Mouse (Mus musculus) MEL (cell line): ENCODE measurements around the gene Fgr. TPM values are rescaled to one million over a fixed set of nuclear protein-coding genes. Genes with fewer than 3 reads are reported as not detected.

Experiments used
- DNase-seq: peaks from one replicate; pipeline ENCODE4 v3.0.0; 2011; ENCODE audit warnings: low read depth, low spot score
- H3K27ac ChIP-seq: 2 replicates; pipeline ENCODE4 v1.5.1; 2012; ENCODE audit warnings: low read depth, mild to moderate bottlenecking, control low read depth, low read length, moderate library complexity; ENCODE audit not compliant: control insufficient read depth
- H3K27me3 ChIP-seq, 2 experiments: fragments of 150-350 bp in 1 of 2; sonication (generic) in 1 of 2; 2 replicates each; pipeline ENCODE4 v1.6.1; 2012; ENCODE audit warnings: low read length in 2 of 2, mild to moderate bottlenecking in 2 of 2, improper control_type of control experiment in 1 of 2, moderate library complexity in 1 of 2; ENCODE audit not compliant: insufficient read depth in 2 of 2, control insufficient read depth in 1 of 2
- H3K36me3 ChIP-seq, 2 experiments: 2 replicates each; pipeline ENCODE4 v1.6.1; 2012 to 2014; ENCODE audit warnings: low read length in 2 of 2, improper control_type of control experiment in 1 of 2, inconsistent platforms in 1 of 2, mild to moderate bottlenecking in 1 of 2; ENCODE audit not compliant: insufficient read depth in 2 of 2, control insufficient read depth in 1 of 2
- H3K4me1 ChIP-seq, 2 experiments: fragments of 150-350 bp in 1 of 2; sonication (generic) in 1 of 2; 2 replicates each; pipeline ENCODE4 v1.6.1; 2012; ENCODE audit warnings: low read length in 2 of 2, improper control_type of control experiment in 1 of 2, mild to moderate bottlenecking in 1 of 2; ENCODE audit not compliant: insufficient read depth in 2 of 2, control insufficient read depth in 1 of 2
- H3K4me3 ChIP-seq, 2 experiments: fragments of 150-350 bp in 1 of 2; sonication (generic) in 1 of 2; 2 replicates each; pipeline ENCODE4 v1.5.1; 2012; ENCODE audit warnings: low read depth in 2 of 2, low read length in 2 of 2, mild to moderate bottlenecking in 2 of 2, moderate library complexity in 2 of 2, control low read depth in 1 of 2, improper control_type of control experiment in 1 of 2; ENCODE audit not compliant: control insufficient read depth in 1 of 2, insufficient read depth in 1 of 2
- H3K79me2 ChIP-seq: 2 replicates; pipeline ENCODE4 v1.6.1; 2012; ENCODE audit warnings: mild to moderate bottlenecking, low read length, moderate library complexity; ENCODE audit not compliant: control insufficient read depth, poor library complexity, insufficient read depth
- H3K9ac ChIP-seq: 2 replicates; pipeline ENCODE4 v1.6.1; 2012; ENCODE audit warnings: low read depth, mild to moderate bottlenecking, control low read depth, low read length, moderate library complexity; ENCODE audit not compliant: control insufficient read depth, poor library complexity, severe bottlenecking
- H3K9me3 ChIP-seq: fragments of 150-350 bp; sonication (generic); replicated peaks from 2 replicates; pipeline ENCODE4 v1.6.1; 2012; ENCODE audit warnings: mild to moderate bottlenecking, low read length, improper control_type of control experiment, moderate library complexity; ENCODE audit not compliant: insufficient read depth
- CTCF ChIP-seq, 3 experiments: IDR thresholded peaks in 2 of 3; conservative IDR thresholded peaks in 1 of 3; 2 replicates each; pipeline ENCODE4 v1.5.1; 2011 to 2012; ENCODE audit warnings: low read length in 3 of 3, low read depth in 2 of 3, mild to moderate bottlenecking in 2 of 3, improper control_type of control experiment in 1 of 3, inconsistent platforms in 1 of 3, mixed read lengths in 1 of 3, moderate library complexity in 1 of 3; ENCODE audit not compliant: control insufficient read depth in 1 of 3, insufficient read depth in 1 of 3, poor library complexity in 1 of 3, severe bottlenecking in 1 of 3
- ETS1 ChIP-seq: IDR thresholded peaks from 2 replicates; pipeline ENCODE4 v1.6.1; 2012; ENCODE audit warnings: low read depth, mild to moderate bottlenecking, inconsistent platforms, low read length, improper control_type of control experiment, moderate library complexity
- GATA1 ChIP-seq: IDR thresholded peaks from 2 replicates; pipeline ENCODE4 v1.6.1; 2011; ENCODE audit warnings: low read depth, low read length, improper control_type of control experiment
- JUND ChIP-seq: IDR thresholded peaks from 2 replicates; pipeline ENCODE4 v1.6.1; 2011; ENCODE audit warnings: low read depth, mild to moderate bottlenecking, improper control_type of control experiment, low read length
- MAFK ChIP-seq: IDR thresholded peaks from 2 replicates; pipeline ENCODE4 v1.6.1; 2011; ENCODE audit warnings: low read depth, mild to moderate bottlenecking, low read length, improper control_type of control experiment, borderline replicate concordance
- MAZ ChIP-seq: IDR thresholded peaks from 2 replicates; pipeline ENCODE4 v1.6.1; 2012; ENCODE audit warnings: low read depth, mild to moderate bottlenecking, inconsistent platforms, low read length, improper control_type of control experiment
- MEF2A ChIP-seq: IDR thresholded peaks from 2 replicates; pipeline ENCODE4 v1.6.1; 2014; ENCODE audit warnings: low read depth, mild to moderate bottlenecking, inconsistent platforms, low read length, improper control_type of control experiment; ENCODE audit not compliant: poor library complexity, insufficient replicate concordance, severe bottlenecking; ENCODE audit errors: extremely low read depth
- NELFE ChIP-seq: IDR thresholded peaks from 2 replicates; pipeline ENCODE4 v1.6.1; 2011; ENCODE audit warnings: low read depth, low read length, improper control_type of control experiment
- RAD21 ChIP-seq: IDR thresholded peaks from 2 replicates; pipeline ENCODE4 v1.6.1; 2011; ENCODE audit warnings: mild to moderate bottlenecking, low read depth, low read length, improper control_type of control experiment
- RCOR1 ChIP-seq: IDR thresholded peaks from 2 replicates; pipeline ENCODE4 v1.6.1; 2012; ENCODE audit warnings: low read depth, mild to moderate bottlenecking, inconsistent platforms, low read length, improper control_type of control experiment
- TAL1 ChIP-seq: IDR thresholded peaks from 2 replicates; pipeline ENCODE4 v1.6.1; 2012; ENCODE audit warnings: mild to moderate bottlenecking, inconsistent platforms, low read length, moderate library complexity, mixed read lengths
- TCF12 ChIP-seq: IDR thresholded peaks from 2 replicates; pipeline ENCODE4 v1.6.1; 2014; ENCODE audit warnings: low read depth, mild to moderate bottlenecking, inconsistent platforms, low read length, improper control_type of control experiment, moderate library complexity
- UBTF ChIP-seq: IDR thresholded peaks from 2 replicates; pipeline ENCODE4 v1.6.1; 2012; ENCODE audit warnings: low read depth, mild to moderate bottlenecking, inconsistent platforms, low read length, improper control_type of control experiment, moderate library complexity, borderline replicate concordance; ENCODE audit not compliant: insufficient read depth
- ZNF384 ChIP-seq: IDR thresholded peaks from 2 replicates; pipeline ENCODE4 v1.6.1; 2012; ENCODE audit warnings: low read depth, mild to moderate bottlenecking, inconsistent platforms, low read length, improper control_type of control experiment
- polyA plus RNA-seq, 2 experiments: library from polyadenylated mRNA; stranded (reverse) in 1 of 2; unstranded in 1 of 2; fragments of >175 nt in 1 of 2; fragments of >200 nt in 1 of 2; gene quantifications; 2 replicates each; pipeline versions ENCODE4 v1.2.1 to v1.2.4; 2012; ENCODE audit warnings: low replicate concordance in 2 of 2, low read depth in 1 of 2; ENCODE audit not compliant: insufficient read length in 2 of 2, insufficient read depth in 1 of 2, missing spikeins in 1 of 2
- total RNA-seq: library from RNA; depleted of rRNA; stranded (reverse); fragments of 300-350 nt; gene quantifications from 2 replicates; pipeline ENCODE4 v1.2.3, GENCODE M21; 2012

Fgr gene
- total and polyA plus RNA-seq, 3 experiments = not detected

DNA sequence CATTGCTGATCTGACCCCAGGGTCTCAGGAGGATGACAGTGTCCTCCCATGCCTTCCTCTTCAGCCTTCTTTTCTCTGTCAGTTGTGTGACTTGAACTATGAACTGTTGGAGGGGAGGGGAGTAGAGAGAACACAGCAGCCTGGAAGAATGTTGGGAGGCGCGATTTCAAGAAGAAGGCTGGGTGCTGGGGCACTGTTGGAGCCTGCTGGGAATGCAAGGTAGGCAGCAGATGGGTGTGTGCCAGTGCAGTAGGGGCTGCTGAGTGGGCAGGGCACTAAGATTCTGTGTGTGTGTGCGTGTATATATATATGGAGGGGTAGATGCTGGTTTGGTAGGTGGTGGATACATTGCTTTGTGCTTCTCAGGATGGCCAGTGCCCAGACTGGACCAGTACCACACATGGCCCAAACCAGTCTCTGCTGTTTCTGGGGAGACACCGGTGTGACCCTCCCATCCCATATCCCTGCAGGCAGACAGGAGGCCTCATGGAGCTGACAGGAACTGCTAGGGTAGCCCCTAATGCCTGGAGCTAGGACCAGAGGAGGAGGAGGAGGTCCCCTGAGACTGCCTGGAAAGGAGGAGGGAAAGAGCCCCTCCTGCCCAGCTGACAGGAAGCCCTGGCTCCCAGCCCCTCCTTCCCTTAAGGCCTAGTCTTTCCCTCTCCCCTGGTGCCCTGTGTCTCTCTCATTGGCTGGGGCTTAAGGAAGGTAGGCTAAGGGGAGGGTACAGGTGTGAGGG is 43.0 kb downstream of the Fgr start:
- Histone ChIP-seq H3K4me1 (peaks cover 0 to 9% of the 10 kb centered on the region in 2 experiments; a peak in 1 of 4 replicates), H3K9me3 (no peaks in the 10 kb centered on the region), H3K4me3 (no peak overlapping the region), H3K27ac (no peak overlapping the region), H3K36me3 (peaks cover 0 to 6% of the 10 kb centered on the region in 2 experiments; a peak in 2 of 4 replicates), H3K9ac (no peak overlapping the region), H3K27me3 (no peaks in the 10 kb centered on the region), H3K79me2 (no peaks in the 10 kb centered on the region; the same call in 1 of the 2 replicates)
- TF ChIP-seq RCOR1 (no peak), GATA1 (no peak), TCF12 (no peak), CTCF (IDR thresholded peaks at IDR 0.05 in 2 of 3, conservative IDR thresholded peaks at IDR 0.05 in 1 of 3; ENCODE audit: control insufficient read depth in 1 of 3, insufficient read depth in 1 of 3, low read depth in 2 of 3, low read length in 3 of 3, poor library complexity in 1 of 3, severe bottlenecking in 1 of 3) (no peak), MAZ (no peak), ZNF384 (no peak), RAD21 (no peak), ETS1 (no peak), UBTF (no peak), MEF2A (no peak), TAL1 (no peak), MAFK (no peak)
- DNase-seq = no peak

DNA sequence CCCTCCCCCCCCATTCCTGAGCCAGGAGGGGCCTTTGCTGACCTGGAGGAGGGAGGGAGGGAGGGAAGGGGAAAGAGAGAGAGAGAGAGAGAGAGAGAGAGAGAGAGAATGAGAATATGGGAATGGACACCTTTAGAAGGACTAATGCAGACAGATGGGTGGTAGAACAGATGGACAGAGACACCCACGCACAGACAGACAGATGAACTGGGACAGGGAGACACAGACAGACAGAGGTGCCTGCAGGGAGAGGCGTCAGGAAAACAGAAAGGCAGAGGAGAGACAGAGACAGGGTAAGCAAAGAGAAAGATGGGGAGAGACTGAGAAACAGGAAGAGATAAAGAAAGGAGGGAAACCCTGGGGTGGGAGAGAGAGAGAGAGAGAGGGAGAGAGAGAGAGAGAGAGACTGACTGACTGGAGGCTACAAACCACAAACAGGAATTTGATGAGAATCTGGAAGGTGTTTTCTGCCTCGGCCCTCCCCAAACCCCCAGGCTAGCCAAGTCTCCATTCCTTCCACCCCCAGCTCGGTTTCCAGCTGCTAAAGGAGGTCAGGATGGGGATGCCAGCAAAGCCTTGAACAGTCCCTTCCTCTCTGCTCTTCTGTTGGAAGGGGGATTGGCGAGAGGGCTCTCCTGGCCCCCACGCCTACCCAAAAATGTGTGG is 43.8 kb downstream of the Fgr start:
- H3K36me3 ChIP-seq = peaks cover 0 to 5% of the 10 kb centered on the region in 2 experiments; a peak in 2 of 4 replicates

More for the DNA sequence above, 43.8 kb downstream of the Fgr start:
- H3K27ac ChIP-seq = no peak overlapping the region
- peak; percentile 92 for TF ChIP-seq JUND
- TF ChIP-seq CTCF (IDR thresholded peaks at IDR 0.05 in 2 of 3, conservative IDR thresholded peaks at IDR 0.05 in 1 of 3; ENCODE audit: control insufficient read depth in 1 of 3, insufficient read depth in 1 of 3, low read depth in 2 of 3, low read length in 3 of 3, poor library complexity in 1 of 3, severe bottlenecking in 1 of 3) = no peak
- no peak for TF ChIP-seq NELFE
- H3K27me3 ChIP-seq = no peaks in the 10 kb centered on the region
- no peaks in the 10 kb centered on the region for H3K9me3 ChIP-seq
- no peak for DNase-seq
- H3K9ac ChIP-seq = no peak overlapping the region
- H3K79me2 ChIP-seq = no peaks in the 10 kb centered on the region
- no peak overlapping the region for H3K4me3 ChIP-seq
- H3K4me1 ChIP-seq = peaks cover 0 to 9% of the 10 kb centered on the region in 2 experiments; a peak in 1 of 4 replicates
